Mouse (Mus musculus): ENCODE data around the gene Fam151b. TPM values are rescaled to one million over a fixed set of nuclear protein-coding genes. Genes with fewer than 3 reads are reported as not detected.
A peak's percentile ranks its signal among the peaks of the same experiment; 100 is the strongest.

The Fam151b gene
- total RNA-seq (2015; ENCODE audit: low replicate concordance) (2.2 and 11.7 TPM in 2 replicates), total RNA-seq (2017; ENCODE audit: low replicate concordance) (0.51 TPM in 1 of 2 replicates, not detected in the other)

DNA sequence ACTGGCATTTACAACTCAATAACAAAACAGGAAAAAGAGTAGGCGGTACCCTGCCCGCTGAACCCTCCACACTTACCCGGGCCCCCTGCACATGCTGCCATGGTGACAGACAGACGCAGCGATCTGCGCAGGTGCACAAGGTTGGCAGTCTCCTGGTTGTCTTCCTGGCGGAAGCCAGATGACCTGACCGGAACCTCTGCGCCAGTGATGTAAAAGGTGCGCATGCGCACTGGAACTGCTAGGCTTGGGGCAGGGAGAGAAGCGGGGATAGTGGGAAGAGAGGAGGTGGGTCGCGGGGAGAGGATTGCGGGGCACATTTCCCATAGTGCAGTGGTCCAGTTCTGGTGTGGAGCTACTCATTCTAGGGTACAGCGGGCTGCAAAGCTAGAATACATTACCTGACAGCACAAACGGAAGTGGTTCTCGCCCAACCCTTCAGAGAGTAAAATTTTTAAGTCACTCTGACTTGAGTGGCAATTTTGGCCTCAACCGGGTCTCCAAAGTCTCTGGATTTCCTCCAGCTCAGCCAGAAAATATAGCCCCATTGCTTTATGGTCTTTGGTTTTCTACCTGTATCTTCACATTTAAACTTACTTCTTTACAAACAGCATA, at the start of gene Fam151b:
Gene Fam151b (minus strand): TSS at position 164 of the 612 bp plus-strand sequence.
- ATAC-seq (replicated peaks; ENCODE audit: low FRiP score, poor library complexity, severe bottlenecking), result peak; percentile 98

DNA sequence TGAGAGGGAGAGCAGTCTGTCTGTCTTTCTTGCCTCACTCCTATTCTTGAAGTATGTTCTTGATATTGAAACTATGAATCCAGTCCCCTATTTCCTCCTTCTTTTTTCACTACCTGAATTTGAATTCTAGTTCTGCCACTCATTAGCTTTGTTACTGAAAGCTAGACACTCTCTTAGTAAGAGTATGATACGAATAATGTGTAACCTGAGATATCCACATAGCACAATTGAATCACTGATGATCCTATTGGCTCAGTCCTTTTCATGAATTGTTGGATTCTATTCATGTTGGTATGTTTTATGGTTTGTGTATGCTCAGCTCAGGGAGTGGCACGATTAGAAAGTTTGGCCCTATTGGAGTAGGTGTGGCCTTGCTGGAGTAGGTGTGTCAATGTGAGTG, 48.4 kb upstream of the Fam151b start:
- no peak for ATAC-seq (replicated peaks; ENCODE audit: low FRiP score, poor library complexity, severe bottlenecking)

DNA sequence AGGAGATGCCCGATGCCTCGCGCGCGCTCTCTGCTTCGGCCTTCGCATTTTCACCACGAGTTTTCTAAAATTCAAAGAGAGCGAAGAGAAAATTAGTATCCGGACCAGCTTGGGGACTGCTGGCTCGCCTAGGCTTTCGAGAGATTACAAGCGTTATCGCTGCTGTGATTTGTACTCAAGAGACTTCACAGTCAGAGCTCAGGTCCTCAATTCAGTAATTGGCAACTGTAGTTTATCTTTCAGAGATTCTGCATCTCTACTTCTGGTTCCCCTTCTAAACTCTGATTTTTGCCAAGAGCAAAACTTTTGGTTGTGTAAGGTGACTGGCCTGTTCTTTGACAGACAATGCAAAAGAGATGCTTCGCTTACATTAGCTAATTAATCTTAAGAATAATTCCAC, 47.4 kb upstream of the Fam151b start:
- ATAC-seq (replicated peaks; ENCODE audit: low FRiP score, poor library complexity, severe bottlenecking), result peak; percentile 7; the same call in 1 of the 2 replicates

GRCm38 (mm10) chr13:92530721-92531211, 47.0 kb upstream of the Fam151b start, which contains the start of gene Zfyve16:
Gene Zfyve16 (minus strand): TSS chr13:92530868.
- ATAC-seq (replicated peaks; ENCODE audit: low FRiP score, poor library complexity, severe bottlenecking), result peak; percentile 95

DNA sequence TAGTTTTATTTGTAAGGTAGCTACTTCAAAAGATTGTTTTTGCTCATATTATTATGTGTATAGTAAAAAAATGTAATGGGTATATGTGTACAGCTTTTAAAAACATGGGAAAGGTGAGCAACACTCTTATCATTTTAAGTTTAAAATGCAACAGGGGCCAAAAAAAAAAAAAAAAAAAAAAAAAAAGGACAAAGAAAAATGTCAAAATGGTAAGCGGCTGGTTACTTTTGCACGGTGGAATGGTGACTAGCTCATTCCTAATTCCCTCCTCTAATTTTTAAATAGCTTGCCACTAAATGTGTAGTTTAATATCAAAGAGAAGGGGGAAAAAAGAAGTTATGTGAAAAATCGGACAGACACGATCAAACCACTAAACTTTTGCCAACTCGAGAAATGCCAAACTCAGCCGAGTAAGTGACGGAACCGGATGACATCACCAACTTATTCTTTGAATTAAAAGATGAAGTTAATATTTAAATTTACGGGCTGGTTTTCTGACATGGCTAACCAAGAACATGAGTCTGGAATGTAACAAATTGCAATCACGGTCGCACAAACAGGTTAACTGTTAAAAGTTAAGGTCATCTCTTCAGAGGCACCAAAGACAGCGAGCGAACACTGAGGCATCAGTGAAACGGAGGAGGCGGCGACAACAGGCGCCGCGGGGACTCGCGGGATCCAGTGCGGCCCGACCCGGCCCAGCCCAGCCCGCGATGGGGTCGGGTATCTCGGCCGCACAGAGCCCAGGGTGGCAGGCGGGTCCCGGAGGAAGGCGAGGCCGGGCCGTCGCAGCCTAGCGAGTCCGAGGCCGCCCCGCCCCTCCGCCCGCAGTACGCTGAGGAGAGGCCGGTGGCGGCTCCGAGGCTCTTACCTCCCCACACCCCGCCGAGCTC, 46.3 kb upstream of the Fam151b start:
- ATAC-seq (replicated peaks; ENCODE audit: low FRiP score, poor library complexity, severe bottlenecking), result no peak; the same call in 1 of the 2 replicates

DNA sequence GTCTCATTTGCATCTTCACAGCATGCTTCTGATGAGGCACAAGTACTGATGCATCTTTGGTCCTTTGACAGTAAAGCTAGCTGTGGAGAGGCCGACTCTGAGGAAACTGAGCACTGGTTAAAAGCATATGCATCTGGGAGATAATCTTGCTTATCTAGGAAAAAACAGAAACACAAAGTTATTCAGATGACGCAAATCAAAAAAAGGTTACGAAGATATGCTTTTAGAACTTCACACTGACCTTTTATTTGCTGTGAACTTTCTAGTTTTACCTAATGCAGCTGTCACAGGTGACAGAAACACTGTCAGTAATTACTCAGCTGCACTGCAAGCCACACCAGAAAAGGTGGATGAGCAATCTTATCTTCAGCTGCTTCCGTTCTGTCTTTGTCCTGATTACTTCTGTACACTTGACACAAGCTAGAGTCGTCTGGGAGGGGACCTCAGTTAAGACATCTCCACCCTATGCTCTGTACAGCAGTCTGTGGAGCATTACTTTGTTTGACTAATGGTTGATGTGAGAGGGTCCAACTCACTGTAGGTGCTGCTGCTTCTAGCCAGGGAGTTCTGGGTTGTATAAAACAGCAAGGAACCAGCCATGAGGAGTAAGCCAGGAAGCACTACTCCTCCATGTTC, 39.5 kb upstream of the Fam151b start:
- ATAC-seq (replicated peaks; ENCODE audit: low FRiP score, poor library complexity, severe bottlenecking), result no peak

GRCm38 (mm10) chr13:92504871-92505270, 21.1 kb upstream of the Fam151b start:
- no peak for ATAC-seq (replicated peaks; ENCODE audit: low FRiP score, poor library complexity, severe bottlenecking)

DNA sequence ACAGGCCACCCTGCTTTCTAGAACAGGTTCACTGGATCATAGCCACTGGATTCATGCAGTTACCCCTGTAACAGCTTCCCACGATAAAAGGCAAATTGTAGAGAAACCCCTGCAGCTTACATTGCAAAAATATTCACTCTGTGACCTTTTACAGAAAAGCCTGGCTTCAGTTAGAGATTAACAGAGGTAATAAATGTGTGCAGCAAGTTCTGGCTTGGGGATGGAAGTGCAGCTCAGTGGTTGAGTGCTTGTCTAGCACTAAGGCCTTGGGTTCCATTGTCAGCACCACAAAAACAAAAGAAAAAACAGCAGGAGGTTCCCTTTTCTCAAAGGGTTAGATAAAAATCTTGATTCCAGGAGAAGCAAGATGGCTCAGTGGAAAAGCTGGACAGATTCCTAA, 8.1 kb upstream of the Fam151b start:
- ATAC-seq (replicated peaks; ENCODE audit: low FRiP score, poor library complexity, severe bottlenecking), result no peak

- no peak for ATAC-seq (replicated peaks; ENCODE audit: low FRiP score, poor library complexity, severe bottlenecking)
Measured at GRCm38 (mm10) chr13:92490817-92491216, 7.0 kb upstream of the Fam151b start.

- peak; percentile 16; the same call in 1 of the 2 replicates for ATAC-seq (replicated peaks; ENCODE audit: low FRiP score, poor library complexity, severe bottlenecking)
Measured at GRCm38 (mm10) chr13:92483348-92483747, 467 bp downstream of the Fam151b start.

GRCm38 (mm10) chr13:92470151-92470550, 13.7 kb downstream of the Fam151b start:
- ATAC-seq (replicated peaks; ENCODE audit: low FRiP score, poor library complexity, severe bottlenecking), result no peak

DNA sequence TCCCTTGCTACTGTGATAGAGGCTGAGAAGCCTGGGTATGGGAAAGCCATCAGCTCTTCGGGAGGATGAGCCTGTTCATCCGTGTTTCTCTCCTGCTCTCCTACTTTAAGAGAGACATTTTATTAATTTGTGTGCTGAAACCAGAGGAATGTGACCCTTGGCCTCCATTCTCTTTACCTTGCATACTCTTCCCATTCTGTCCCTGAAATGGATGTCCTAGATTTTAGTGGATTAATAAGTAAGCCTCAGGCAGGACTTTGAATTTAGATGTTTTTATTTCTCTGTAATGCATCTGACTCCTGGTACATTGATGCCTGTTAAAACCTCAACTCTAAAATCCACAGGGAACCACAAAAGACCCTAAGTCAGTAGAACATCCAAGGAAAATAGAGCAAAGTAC, 14.4 kb downstream of the Fam151b start:
- ATAC-seq (replicated peaks; ENCODE audit: low FRiP score, poor library complexity, severe bottlenecking), result no peak

GRCm38 (mm10) chr13:92467891-92468290, 15.9 kb downstream of the Fam151b start:
- no peak for ATAC-seq (replicated peaks; ENCODE audit: low FRiP score, poor library complexity, severe bottlenecking)

DNA sequence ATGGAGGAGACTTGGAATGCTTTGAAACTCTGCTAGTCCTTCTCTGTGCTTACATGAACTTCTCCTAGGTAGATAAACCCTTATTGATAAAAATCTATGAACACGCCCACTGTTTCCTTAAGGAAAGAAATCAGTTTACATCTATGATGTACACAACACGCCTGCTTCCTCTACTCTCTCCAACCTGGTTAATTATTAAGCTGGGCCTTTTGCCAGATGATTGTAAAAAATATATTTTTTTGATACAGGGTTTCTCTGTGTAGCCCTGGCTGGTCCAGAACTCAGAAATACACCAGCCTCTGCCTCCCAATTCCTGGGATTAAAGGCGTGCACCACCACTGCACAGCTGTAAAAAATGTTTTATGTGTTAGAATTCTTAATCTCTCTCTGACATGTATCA, 19.1 kb downstream of the Fam151b start:
- ATAC-seq (replicated peaks; ENCODE audit: low FRiP score, poor library complexity, severe bottlenecking), result no peak

- no peak for ATAC-seq (replicated peaks; ENCODE audit: low FRiP score, poor library complexity, severe bottlenecking)
Measured at GRCm38 (mm10) chr13:92446872-92447271, 36.9 kb downstream of the Fam151b start.

GRCm38 (mm10) chr13:92440286-92440685, 43.5 kb downstream of the Fam151b start:
- no peak for ATAC-seq (replicated peaks; ENCODE audit: low FRiP score, poor library complexity, severe bottlenecking)

DNA sequence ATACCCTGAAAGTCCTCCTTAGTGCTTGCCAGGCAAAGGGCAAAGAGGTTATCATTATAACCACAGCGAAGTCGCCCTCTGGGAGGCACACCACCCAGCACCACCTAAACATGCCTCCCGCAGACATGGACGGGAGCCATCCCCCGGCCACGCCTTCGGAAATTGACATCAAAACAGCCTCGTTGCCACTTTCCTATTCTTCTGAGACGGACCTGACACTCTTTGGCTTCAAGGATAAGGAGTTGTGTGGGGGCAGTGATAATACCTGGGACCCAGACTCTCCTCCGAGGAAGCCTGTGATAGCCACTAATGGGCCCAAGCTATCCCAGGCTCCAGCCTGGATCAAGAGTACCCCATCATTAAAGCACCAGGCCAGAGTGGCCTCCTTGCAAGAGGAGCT, 45.2 kb downstream of the Fam151b start:
- no peak for ATAC-seq (replicated peaks; ENCODE audit: low FRiP score, poor library complexity, severe bottlenecking)

- ATAC-seq (replicated peaks; ENCODE audit: low FRiP score, poor library complexity, severe bottlenecking), result no peak
Measured at GRCm38 (mm10) chr13:92427351-92427855, 56.4 kb downstream of the Fam151b start.

DNA sequence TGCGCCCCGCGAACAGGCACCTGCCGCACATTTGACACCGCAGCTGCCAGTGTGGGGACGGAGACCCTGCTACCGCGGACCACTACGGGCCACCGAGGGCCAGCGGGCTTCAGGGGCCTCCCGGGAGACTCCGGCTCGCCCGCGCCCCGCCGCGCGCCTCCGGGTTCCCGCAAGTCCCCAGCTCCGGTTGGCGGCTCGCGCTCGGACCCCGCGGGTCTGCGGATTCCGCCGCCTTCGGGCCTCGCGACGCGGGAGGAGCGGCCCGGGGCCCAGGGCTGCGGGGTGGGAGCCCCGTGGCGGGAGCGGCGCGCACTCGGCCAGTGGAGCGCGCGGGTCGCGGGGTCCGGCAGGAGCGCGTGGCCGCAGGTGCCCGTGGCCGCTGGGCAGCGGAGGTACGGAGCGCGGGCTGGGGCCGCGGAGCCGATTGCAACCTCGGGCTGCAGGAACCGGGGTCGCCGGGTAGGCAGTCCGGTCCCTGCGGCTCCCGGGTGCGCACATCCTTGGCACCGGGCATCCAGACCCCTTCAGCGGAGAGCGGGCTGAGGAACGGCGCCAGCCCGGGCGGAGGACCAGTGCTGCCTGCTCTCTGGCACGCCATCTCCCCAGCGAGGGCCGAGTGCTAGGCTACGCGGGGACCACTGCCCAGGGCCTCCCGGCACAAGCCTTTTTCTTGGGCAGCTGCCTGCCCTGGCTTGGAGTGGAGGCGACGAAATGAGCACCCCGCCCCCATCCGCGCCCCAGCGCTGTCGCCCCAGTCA, 57.3 kb downstream of the Fam151b start:
- 0 out of 2 replicates have a peak, but pooled peaks have one; percentile 10 for ATAC-seq (replicated peaks; ENCODE audit: low FRiP score, poor library complexity, severe bottlenecking)
